Mouse (Mus musculus): ENCODE measurements at regions not wholly inside any gene's neighbourhood (a gene's known extent, or its start where the extent isn't known, plus 50 kb on each side); places are given as distances from the start of the nearest gene placed in this dataset.

- no peak for TF ChIP-seq CTCF (conservative IDR thresholded peaks at IDR 0.05; ENCODE audit: insufficient read depth, insufficient read length, low read depth, low read length)
- no peak for TF ChIP-seq POLR2A (IDR thresholded peaks at IDR 0.05; ENCODE audit: low read depth, low read length)
- Histone ChIP-seq H3K27me3 (replicated peaks; ENCODE audit: control insufficient read depth, insufficient read depth, low read length) (no peaks in the 10 kb centered on the region), H3K27ac (ENCODE audit: insufficient read depth, low read depth, low read length) (no peak overlapping the region), H3K4me1 (ENCODE audit: control insufficient read depth, insufficient read depth, low read length) (no peaks in the 10 kb centered on the region), H3K4me3 (ENCODE audit: insufficient read depth, low read depth, low read length) (no peak overlapping the region), H3K36me3 (ENCODE audit: control insufficient read depth, insufficient read depth, low read length) (no peaks in the 10 kb centered on the region)
- DNase-seq = no peak
- 53% methylated on average over 4 of the region's 4 CpGs for WGBS
These were observed 55.1 kb upstream of the B3gat2 start for GRCm38 (mm10) chr1:23706450-23706849.
